Mouse (Mus musculus): ENCODE data around the gene Dock1.

DNA sequence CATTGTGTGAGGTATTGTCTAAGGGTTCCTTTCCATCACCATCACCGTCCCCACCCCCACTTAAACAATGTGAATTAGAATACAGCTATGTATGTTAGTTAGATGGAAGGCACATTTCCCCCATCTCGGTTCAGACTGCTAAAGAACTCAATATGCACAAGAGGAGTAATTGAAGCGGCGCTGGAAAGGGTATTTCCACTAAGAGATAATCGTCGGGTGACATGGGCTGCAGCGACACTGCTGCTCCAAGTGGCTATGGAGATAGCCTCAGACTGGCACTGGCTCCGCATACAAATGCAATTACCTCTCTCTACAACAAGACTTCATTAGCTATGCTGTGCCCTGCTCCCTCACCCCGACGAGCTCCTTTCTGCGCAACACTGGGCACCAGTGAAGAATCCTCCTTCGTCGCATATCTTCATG is 222.0 kb downstream of the Dock1 start:
- no peak for TF ChIP-seq CTCF (conservative IDR thresholded peaks at IDR 0.05 in 1 of 2, IDR thresholded peaks at IDR 0.05 in 1 of 2; ENCODE audit: low read depth in 2 of 2, low read length in 2 of 2)
- TF ChIP-seq CHD2 (IDR thresholded peaks at IDR 0.05; ENCODE audit: low read length) = no peak
- no peak for TF ChIP-seq EP300 (IDR thresholded peaks at IDR 0.05; ENCODE audit: low read length)
- TF ChIP-seq MAFK (IDR thresholded peaks at IDR 0.05; ENCODE audit: insufficient replicate concordance, low read length) = no peak
- TF ChIP-seq RAD21 (IDR thresholded peaks at IDR 0.05; ENCODE audit: low read depth, low read length) = no peak
- no peak for TF ChIP-seq POLR2A (IDR thresholded peaks at IDR 0.05; ENCODE audit: low read depth, low read length)
- no peak for TF ChIP-seq UBTF (IDR thresholded peaks at IDR 0.05; ENCODE audit: low read depth, low read length)
- no peak for TF ChIP-seq HCFC1 (IDR thresholded peaks at IDR 0.05; ENCODE audit: low read depth, low read length)
- TF ChIP-seq USF2 (conservative IDR thresholded peaks at IDR 0.05; ENCODE audit: low read depth, low read length) = no peak
- no peak for TF ChIP-seq ETS1 (conservative IDR thresholded peaks at IDR 0.05; ENCODE audit: low read depth, low read length)
- TF ChIP-seq JUN (IDR thresholded peaks at IDR 0.05; ENCODE audit: insufficient read depth, low read depth, low read length) = no peak
- TF ChIP-seq SIN3A (IDR thresholded peaks at IDR 0.05; ENCODE audit: low read length) = no peak
- TF ChIP-seq USF1 (IDR thresholded peaks at IDR 0.05; ENCODE audit: low read depth, low read length) = no peak

Data from CH12.LX (cell line).